Mouse (Mus musculus) limb, embryonic 13.5 days (tissue): ENCODE measurements at regions not wholly inside any gene's neighbourhood (a gene's known extent, or its start where the extent isn't known, plus 50 kb on each side); places are given as distances from the start of the nearest gene placed in this dataset.
A peak's percentile ranks its signal among the peaks of the same experiment; 100 is the strongest.

Experiments used
- ATAC-seq: fragments of 200-750 bp; cut with Nextera tagmentation; 2 replicates; pipeline ENCODE4 v1.8.0; 2017; ENCODE audit warnings: low read depth, moderate number of reproducible peaks, moderate TSS enrichment; ENCODE audit not compliant: low FRiP score
- H3K27ac ChIP-seq: fragments of 300-500 bp; sonication (generic); 2 replicates; pipeline ENCODE4 v1.5.1; 2015; ENCODE audit warnings: inconsistent platforms, mild to moderate bottlenecking, moderate library complexity
- H3K27me3 ChIP-seq: fragments of 300-500 bp; sonication (generic); 2 replicates; pipeline ENCODE4 v1.6.1; 2015; ENCODE audit warnings: mild to moderate bottlenecking, inconsistent platforms
- H3K36me3 ChIP-seq: fragments of 300-500 bp; sonication (generic); 2 replicates; pipeline ENCODE4 v1.6.1; 2015; ENCODE audit warnings: inconsistent platforms, mild to moderate bottlenecking, moderate library complexity
- H3K4me1 ChIP-seq: fragments of 300-500 bp; sonication (generic); 2 replicates; pipeline ENCODE4 v1.6.1; 2015; ENCODE audit warnings: inconsistent platforms
- H3K4me2 ChIP-seq: fragments of 300-500 bp; sonication (generic); replicated peaks from 2 replicates; pipeline ENCODE4 v1.6.1; 2015; ENCODE audit warnings: inconsistent platforms, mild to moderate bottlenecking, moderate library complexity
- H3K4me3 ChIP-seq: fragments of 300-500 bp; sonication (generic); 2 replicates; pipeline ENCODE4 v1.5.1; 2015; ENCODE audit warnings: moderate library complexity, mild to moderate bottlenecking, inconsistent platforms
- H3K9ac ChIP-seq: fragments of 300-500 bp; sonication (generic); 2 replicates; pipeline ENCODE4 v1.6.1; 2015; ENCODE audit warnings: mild to moderate bottlenecking, inconsistent platforms
- H3K9me3 ChIP-seq: fragments of 300-500 bp; sonication (generic); 2 replicates; pipeline ENCODE4 v1.6.1; 2016; ENCODE audit warnings: inconsistent platforms
- WGBS: fragments of 180-500 bp; shearing (Covaris S2); methylation state at CpG from one replicate; pipeline ENCODE4 v1.1.7; 2015; 5-methylcytosine and 5-hydroxymethylcytosine counted together

DNA sequence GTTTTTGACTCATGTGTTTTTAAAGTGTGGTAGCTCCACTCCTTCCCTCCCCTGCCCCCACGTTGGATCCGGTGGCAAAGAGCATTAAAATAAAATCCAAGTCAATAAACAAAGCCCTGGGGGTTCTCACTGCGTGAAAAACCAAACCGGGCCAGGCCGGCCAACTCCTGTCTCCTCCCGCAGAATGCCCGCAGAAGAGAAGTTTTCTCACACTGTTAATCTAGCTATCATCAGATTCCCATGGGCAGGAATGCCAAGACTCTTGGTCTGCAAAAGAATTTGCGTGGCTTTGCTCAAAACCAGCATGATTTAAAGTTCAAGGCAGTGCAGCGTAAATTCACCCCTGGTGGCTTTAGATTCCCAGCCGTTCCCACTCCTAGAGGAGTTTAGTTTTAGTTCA, 219.0 kb downstream of the Nkx6-1 start:
- Histone ChIP-seq H3K27me3 (no peaks in the 10 kb centered on the region), H3K27ac (no peak overlapping the region), H3K9me3 (no peaks in the 10 kb centered on the region), H3K4me2 (peak overlapping the region; percentile 19; the same call in 1 of the 2 replicates), H3K4me3 (no peak overlapping the region), H3K36me3 (no peaks in the 10 kb centered on the region), H3K9ac (no peak overlapping the region), H3K4me1 (peaks cover 4% of the 10 kb centered on the region; the same call in 1 of the 2 replicates)
- 18% methylated on average over 10 of the region's 10 CpGs for WGBS
- ATAC-seq: no peak

GRCm38 (mm10) chr5:101441782-101442181, 223.0 kb downstream of the Nkx6-1 start:
- H3K4me3 ChIP-seq: no peak overlapping the region
- H3K27ac ChIP-seq: no peak overlapping the region
- H3K27me3 ChIP-seq: no peaks in the 10 kb centered on the region
- no peak for ATAC-seq
- no peaks in the 10 kb centered on the region for H3K36me3 ChIP-seq
- H3K4me1 ChIP-seq: peaks cover 13% of the 10 kb centered on the region
- H3K9me3 ChIP-seq: no peaks in the 10 kb centered on the region
- 69% methylated on average over 1 of the region's 1 CpGs for WGBS
- H3K4me2 ChIP-seq: no peak overlapping the region
- H3K9ac ChIP-seq: no peak overlapping the region

DNA sequence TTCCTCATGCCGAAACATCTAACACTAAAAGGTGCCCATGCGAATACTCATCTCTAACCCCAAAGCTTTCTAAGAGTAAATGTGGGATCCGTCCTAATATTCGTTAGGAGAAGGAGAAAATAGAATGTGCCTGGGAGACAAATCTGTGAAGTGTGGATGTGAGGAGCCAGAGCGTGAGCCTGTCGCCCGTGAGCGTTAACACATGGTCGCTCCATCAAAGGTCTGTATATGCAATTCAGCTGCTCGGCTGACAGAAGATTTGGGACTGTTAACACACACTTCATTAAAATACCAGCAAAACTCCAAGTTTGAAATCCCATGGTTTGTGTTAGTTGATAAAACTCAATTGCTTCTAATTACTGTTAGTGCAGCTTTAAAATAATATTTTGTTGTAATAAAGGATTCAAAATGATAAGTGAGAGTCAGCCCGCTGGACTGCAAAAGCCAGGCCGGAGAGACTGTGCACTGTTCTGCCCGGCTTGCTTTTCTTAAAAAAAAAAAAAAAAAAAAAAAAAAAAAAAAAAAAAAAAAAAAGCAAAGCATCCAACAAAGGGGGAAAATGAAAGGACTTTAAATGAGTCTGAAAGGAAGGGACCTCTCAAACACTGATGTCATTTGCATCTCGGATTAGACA, 227.0 kb downstream of the Nkx6-1 start:
- Histone ChIP-seq H3K4me1 (peaks cover 9% of the 10 kb centered on the region), H3K27me3 (no peaks in the 10 kb centered on the region), H3K4me2 (no peak overlapping the region), H3K9ac (no peak overlapping the region), H3K36me3 (no peaks in the 10 kb centered on the region), H3K9me3 (no peaks in the 10 kb centered on the region), H3K27ac (no peak overlapping the region), H3K4me3 (no peak overlapping the region)
- 58% methylated on average over 14 of the region's 14 CpGs for WGBS
- no peak for ATAC-seq

DNA sequence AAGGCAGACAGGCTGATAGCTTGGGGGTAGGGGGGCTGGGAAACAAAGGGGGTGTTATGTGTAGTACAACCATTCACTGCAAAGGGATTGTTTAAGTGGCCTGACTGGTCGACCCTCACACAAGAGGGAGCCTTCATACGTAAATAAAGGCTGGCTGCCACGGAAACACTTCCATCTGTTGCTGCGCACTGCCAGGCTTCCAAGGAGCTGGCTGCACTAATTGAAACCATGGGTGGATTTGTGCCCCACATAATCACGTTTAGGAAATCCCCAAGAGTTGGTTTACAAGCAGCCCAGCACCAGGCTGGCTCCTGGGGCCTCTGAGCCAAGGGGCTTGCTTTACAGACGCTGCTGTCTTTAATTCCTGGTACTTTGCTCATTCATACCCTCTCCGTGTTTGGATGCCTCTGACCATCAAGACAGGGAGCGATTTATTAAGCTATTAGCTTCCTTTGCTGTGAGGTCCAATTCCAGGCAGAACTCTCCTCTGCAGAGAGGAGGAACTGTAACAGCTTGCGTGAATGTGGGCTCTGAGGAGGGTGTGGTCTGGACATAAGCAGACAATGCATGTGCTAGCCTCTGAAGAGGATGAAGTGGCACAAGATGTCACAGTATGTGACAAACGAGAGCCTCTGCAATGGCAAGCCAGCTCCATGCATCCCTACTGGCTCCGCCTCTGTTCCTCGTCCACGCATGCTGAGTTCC, 238.6 kb downstream of the Nkx6-1 start:
- Histone ChIP-seq H3K4me2 (peak overlapping the region; percentile 55), H3K4me3 (0 out of 2 replicates have a peak overlapping the region, but pooled peaks have one; percentile 13), H3K9me3 (no peaks in the 10 kb centered on the region), H3K36me3 (no peaks in the 10 kb centered on the region), H3K4me1 (peaks cover 20% of the 10 kb centered on the region), H3K27ac (peak overlapping the region; percentile 74), H3K9ac (0 out of 2 replicates have a peak overlapping the region, but pooled peaks have one; percentile 9), H3K27me3 (0 out of 2 replicates have a peak, but pooled peaks cover 3% of the 10 kb centered on the region)
- 15% methylated on average over 13 of the region's 13 CpGs for WGBS
- ATAC-seq: peak; percentile 92

DNA sequence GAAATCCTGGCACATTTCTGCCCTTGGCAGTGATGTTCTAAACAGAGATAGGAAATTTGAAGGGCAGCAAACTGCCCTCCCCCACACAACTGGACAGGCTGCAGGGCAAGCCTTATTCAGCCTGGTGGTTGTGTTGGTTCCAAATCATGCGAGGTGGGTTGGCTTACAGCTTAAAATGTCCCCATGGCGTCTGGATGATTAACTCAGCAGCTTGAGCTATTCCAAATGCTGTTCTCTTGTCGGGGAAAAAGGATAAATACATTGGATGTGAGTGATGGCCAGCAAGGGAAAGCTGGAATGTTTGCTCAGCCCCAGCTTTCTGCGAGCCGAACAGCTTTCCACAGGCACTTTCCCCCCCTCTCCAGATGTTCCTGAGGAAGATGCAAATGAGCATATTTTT, 280.5 kb downstream of the Nkx6-1 start:
- Histone ChIP-seq H3K4me3 (no peak overlapping the region), H3K27me3 (no peaks in the 10 kb centered on the region), H3K9me3 (no peaks in the 10 kb centered on the region), H3K4me1 (no peaks in the 10 kb centered on the region), H3K27ac (no peak overlapping the region), H3K9ac (no peak overlapping the region), H3K4me2 (no peak overlapping the region), H3K36me3 (no peaks in the 10 kb centered on the region)
- ATAC-seq: no peak
- WGBS: 56% methylated on average over 5 of the region's 5 CpGs

- no peak for ATAC-seq
- 82% methylated on average over 8 of the region's 8 CpGs for WGBS
- no peaks in the 10 kb centered on the region for H3K9me3 ChIP-seq
- H3K4me1 ChIP-seq: no peaks in the 10 kb centered on the region
- no peak overlapping the region for H3K4me3 ChIP-seq
- no peaks in the 10 kb centered on the region for H3K27me3 ChIP-seq
- H3K4me2 ChIP-seq: no peak overlapping the region
- H3K9ac ChIP-seq: no peak overlapping the region
- H3K27ac ChIP-seq: no peak overlapping the region
- H3K36me3 ChIP-seq: no peaks in the 10 kb centered on the region
Measured at GRCm38 (mm10) chr5:101381361-101381760, 283.4 kb downstream of the Nkx6-1 start.

DNA sequence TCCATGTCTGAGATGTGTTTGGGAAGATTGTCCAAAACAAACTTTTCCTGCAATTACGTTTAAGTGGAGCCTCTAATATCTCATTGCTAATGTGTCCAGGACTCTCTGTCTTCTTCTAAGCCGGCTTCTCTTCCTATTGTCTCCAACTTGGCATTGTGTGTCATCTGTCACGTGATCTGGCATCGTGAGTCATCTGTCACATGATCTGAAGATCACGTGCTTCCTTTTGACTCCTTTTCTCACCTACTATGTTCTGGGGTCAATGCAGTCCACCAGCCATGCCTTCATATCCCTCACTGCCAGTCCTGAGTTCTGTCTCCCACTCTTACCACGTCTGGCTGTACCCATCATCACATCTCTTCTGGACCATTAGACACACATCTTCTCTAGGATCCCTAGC, 288.1 kb downstream of the Nkx6-1 start:
- Histone ChIP-seq H3K36me3 (no peaks in the 10 kb centered on the region), H3K4me3 (no peak overlapping the region), H3K4me2 (no peak overlapping the region), H3K27ac (no peak overlapping the region), H3K9ac (no peak overlapping the region), H3K9me3 (no peaks in the 10 kb centered on the region), H3K4me1 (no peaks in the 10 kb centered on the region), H3K27me3 (peaks cover 8% of the 10 kb centered on the region; the same call in 1 of the 2 replicates)
- no peak for ATAC-seq
- WGBS: 90% methylated on average over 6 of the region's 6 CpGs

DNA sequence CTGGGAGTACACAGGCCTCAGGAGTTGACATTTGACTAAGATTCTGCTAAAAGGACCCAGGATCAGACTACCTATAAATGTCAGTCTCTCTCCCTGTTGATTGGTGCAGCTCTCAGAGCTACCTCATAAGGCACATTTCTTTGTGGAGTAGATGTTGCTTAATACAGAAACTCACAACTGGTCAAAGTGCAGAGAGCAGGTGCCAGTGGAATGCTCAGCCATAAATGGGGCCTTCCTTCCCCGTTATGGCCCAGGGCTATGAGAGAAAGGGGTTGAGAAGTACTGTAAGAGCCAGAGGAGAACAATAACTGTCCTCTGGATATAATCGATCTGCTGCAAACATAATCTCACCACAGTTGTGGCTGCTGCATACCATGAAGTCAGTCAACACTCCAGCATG, 290.7 kb downstream of the Nkx6-1 start:
- Histone ChIP-seq H3K4me1 (no peaks in the 10 kb centered on the region), H3K36me3 (no peaks in the 10 kb centered on the region), H3K4me2 (no peak overlapping the region), H3K27ac (no peak overlapping the region), H3K9ac (no peak overlapping the region), H3K4me3 (no peak overlapping the region), H3K27me3 (peaks cover 27% of the 10 kb centered on the region; the same call in 1 of the 2 replicates), H3K9me3 (no peaks in the 10 kb centered on the region)
- no peak for ATAC-seq
- 68% methylated on average over 2 of the region's 2 CpGs for WGBS

- no peaks in the 10 kb centered on the region for H3K36me3 ChIP-seq
- no peak overlapping the region for H3K4me2 ChIP-seq
- ATAC-seq: no peak
- no peak overlapping the region for H3K9ac ChIP-seq
- peaks cover 45% of the 10 kb centered on the region for H3K27me3 ChIP-seq
- WGBS: 62% methylated on average over 8 of the region's 8 CpGs
- no peaks in the 10 kb centered on the region for H3K4me1 ChIP-seq
- H3K9me3 ChIP-seq: no peaks in the 10 kb centered on the region
- H3K27ac ChIP-seq: no peak overlapping the region
- no peak overlapping the region for H3K4me3 ChIP-seq
Measured at GRCm38 (mm10) chr5:101372204-101372603, 292.6 kb downstream of the Nkx6-1 start.

DNA sequence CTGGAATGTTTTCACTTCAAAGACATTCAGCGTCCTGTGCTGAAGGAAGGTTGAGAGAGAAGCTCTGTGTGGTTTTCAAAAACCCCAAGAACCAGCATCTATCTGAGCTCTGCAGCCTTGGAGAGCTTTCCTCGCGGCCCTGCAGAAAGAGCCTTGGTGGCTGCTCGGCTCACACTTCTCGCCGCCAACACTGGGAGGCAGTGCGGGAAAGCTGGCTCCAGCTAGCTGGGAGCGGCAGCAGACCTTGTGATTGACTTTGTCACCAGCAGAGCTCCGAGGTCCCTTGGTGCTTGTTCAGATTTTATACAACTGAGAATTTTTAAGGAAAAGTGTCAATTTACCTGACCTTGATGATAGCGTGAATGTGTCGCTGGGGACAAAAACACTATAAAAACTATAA, 299.4 kb downstream of the Nkx6-1 start:
- Histone ChIP-seq H3K4me1 (peaks cover 10% of the 10 kb centered on the region; the same call in 1 of the 2 replicates), H3K9me3 (no peaks in the 10 kb centered on the region), H3K4me3 (peak overlapping the region; percentile 8; the same call in 1 of the 2 replicates), H3K9ac (no peak overlapping the region), H3K27ac (no peak overlapping the region), H3K36me3 (no peaks in the 10 kb centered on the region), H3K27me3 (peaks cover 60% of the 10 kb centered on the region), H3K4me2 (peak overlapping the region; percentile 47)
- peak; percentile 88 for ATAC-seq
- 4% methylated on average over 11 of the region's 11 CpGs for WGBS

GRCm38 (mm10) chr5:101359986-101360385, 304.8 kb downstream of the Nkx6-1 start:
- peaks cover 25% of the 10 kb centered on the region for H3K27me3 ChIP-seq
- H3K27ac ChIP-seq: no peak overlapping the region
- WGBS: 72% methylated on average over 6 of the region's 6 CpGs
- no peak overlapping the region for H3K9ac ChIP-seq
- H3K4me3 ChIP-seq: no peak overlapping the region
- H3K4me1 ChIP-seq: 0 out of 2 replicates have a peak, but pooled peaks cover 2% of the 10 kb centered on the region
- no peak overlapping the region for H3K4me2 ChIP-seq
- no peaks in the 10 kb centered on the region for H3K9me3 ChIP-seq
- H3K36me3 ChIP-seq: no peaks in the 10 kb centered on the region
- ATAC-seq: no peak

- H3K4me1 ChIP-seq: no peaks in the 10 kb centered on the region
- WGBS: 86% methylated on average over 3 of the region's 3 CpGs
- H3K4me2 ChIP-seq: no peak overlapping the region
- H3K9me3 ChIP-seq: no peaks in the 10 kb centered on the region
- H3K27me3 ChIP-seq: no peaks in the 10 kb centered on the region
- no peak overlapping the region for H3K9ac ChIP-seq
- no peak overlapping the region for H3K27ac ChIP-seq
- no peak for ATAC-seq
- H3K4me3 ChIP-seq: no peak overlapping the region
- no peaks in the 10 kb centered on the region for H3K36me3 ChIP-seq
Measured at GRCm38 (mm10) chr5:101345406-101345805, 319.4 kb downstream of the Nkx6-1 start.
